Mouse (Mus musculus): ENCODE data around the gene Arl13a. TPM values are rescaled to one million over a fixed set of nuclear protein-coding genes. Genes with fewer than 3 reads are reported as not detected.

Arl13a gene
- polyA plus RNA-seq, 1 experiment from 2014 or later = not detected

- no peak for ATAC-seq
- no peaks in the 10 kb centered on the region for H3K27me3 ChIP-seq (replicated peaks; ENCODE audit: control insufficient read depth, insufficient read depth, low read length)
- H3K36me3 ChIP-seq (ENCODE audit: control insufficient read depth, insufficient read depth, low read length) = no peaks in the 10 kb centered on the region
- no peak overlapping the region for H3K27ac ChIP-seq (ENCODE audit: low read length)
- H3K9ac ChIP-seq (ENCODE audit: low read depth, low read length) = no peak overlapping the region
- H3K4me2 ChIP-seq (ENCODE audit: low read depth, low read length) = no peak overlapping the region
- H3K4me1 ChIP-seq (ENCODE audit: control insufficient read depth, insufficient read depth, low read length) = no peaks in the 10 kb centered on the region
- 100% methylated on average over 1 of the region's 1 CpGs for WGBS
- no peak overlapping the region for H3K4me3 ChIP-seq (ENCODE audit: low read length)
- H3K9me3 ChIP-seq (ENCODE audit: control insufficient read depth, low read length) = no peaks in the 10 kb centered on the region
These were observed 12.6 kb upstream of the Arl13a start for GRCm38 (mm10) chrX:134174699-134175098.

- no peak for ATAC-seq
- Histone ChIP-seq H3K4me2 (ENCODE audit: low read depth, low read length) (no peak overlapping the region), H3K9me3 (ENCODE audit: control insufficient read depth, low read length) (no peaks in the 10 kb centered on the region), H3K4me1 (ENCODE audit: control insufficient read depth, insufficient read depth, low read length) (no peaks in the 10 kb centered on the region), H3K27ac (ENCODE audit: low read length) (no peak overlapping the region), H3K36me3 (ENCODE audit: control insufficient read depth, insufficient read depth, low read length) (no peaks in the 10 kb centered on the region), H3K27me3 (replicated peaks; ENCODE audit: control insufficient read depth, insufficient read depth, low read length) (no peaks in the 10 kb centered on the region), H3K4me3 (ENCODE audit: low read length) (no peak overlapping the region), H3K9ac (ENCODE audit: low read depth, low read length) (no peak overlapping the region)
- WGBS = 56% methylated on average over 2 of the region's 2 CpGs
These were observed 21.2 kb downstream of the Arl13a start for GRCm38 (mm10) chrX:134208491-134208890.

- Histone ChIP-seq H3K27ac (ENCODE audit: low read length) (no peak overlapping the region), H3K9me3 (ENCODE audit: control insufficient read depth, low read length) (no peaks in the 10 kb centered on the region), H3K36me3 (ENCODE audit: control insufficient read depth, insufficient read depth, low read length) (no peaks in the 10 kb centered on the region), H3K9ac (ENCODE audit: low read depth, low read length) (no peak overlapping the region), H3K4me2 (ENCODE audit: low read depth, low read length) (no peak overlapping the region), H3K4me3 (ENCODE audit: low read length) (no peak overlapping the region), H3K27me3 (replicated peaks; ENCODE audit: control insufficient read depth, insufficient read depth, low read length) (no peaks in the 10 kb centered on the region), H3K4me1 (ENCODE audit: control insufficient read depth, insufficient read depth, low read length) (no peaks in the 10 kb centered on the region)
- WGBS = 86% methylated on average over 7 of the region's 7 CpGs
- no peak for ATAC-seq
These were observed 23.9 kb downstream of the Arl13a start for GRCm38 (mm10) chrX:134211151-134211642.

- no peaks in the 10 kb centered on the region for H3K4me1 ChIP-seq (ENCODE audit: control insufficient read depth, insufficient read depth, low read length)
- H3K9ac ChIP-seq (ENCODE audit: low read depth, low read length) = no peak overlapping the region
- no peaks in the 10 kb centered on the region for H3K27me3 ChIP-seq (replicated peaks; ENCODE audit: control insufficient read depth, insufficient read depth, low read length)
- WGBS = 76% methylated on average over 4 of the region's 4 CpGs
- H3K4me2 ChIP-seq (ENCODE audit: low read depth, low read length) = no peak overlapping the region
- no peaks in the 10 kb centered on the region for H3K36me3 ChIP-seq (ENCODE audit: control insufficient read depth, insufficient read depth, low read length)
- no peak for ATAC-seq
- H3K4me3 ChIP-seq (ENCODE audit: low read length) = no peak overlapping the region
- no peaks in the 10 kb centered on the region for H3K9me3 ChIP-seq (ENCODE audit: control insufficient read depth, low read length)
- H3K27ac ChIP-seq (ENCODE audit: low read length) = no peak overlapping the region
These were observed 30.9 kb downstream of the Arl13a start for GRCm38 (mm10) chrX:134218161-134218560.

- ATAC-seq = no peak
- no peak overlapping the region for H3K9ac ChIP-seq (ENCODE audit: low read depth, low read length)
- no peaks in the 10 kb centered on the region for H3K9me3 ChIP-seq (ENCODE audit: control insufficient read depth, low read length)
- no peak overlapping the region for H3K27ac ChIP-seq (ENCODE audit: low read length)
- no peak overlapping the region for H3K4me2 ChIP-seq (ENCODE audit: low read depth, low read length)
- no peaks in the 10 kb centered on the region for H3K4me1 ChIP-seq (ENCODE audit: control insufficient read depth, insufficient read depth, low read length)
- H3K4me3 ChIP-seq (ENCODE audit: low read length) = no peak overlapping the region
- H3K36me3 ChIP-seq (ENCODE audit: control insufficient read depth, insufficient read depth, low read length) = no peaks in the 10 kb centered on the region
- 64% methylated on average over 3 of the region's 3 CpGs for whole genome bisulfite sequencing
- H3K27me3 ChIP-seq (replicated peaks; ENCODE audit: control insufficient read depth, insufficient read depth, low read length) = no peaks in the 10 kb centered on the region
These were observed 33.3 kb downstream of the Arl13a start for GRCm38 (mm10) chrX:134220618-134221017.

- Histone ChIP-seq H3K36me3 (ENCODE audit: control insufficient read depth, insufficient read depth, low read length) (no peaks in the 10 kb centered on the region), H3K4me2 (ENCODE audit: low read depth, low read length) (no peak within 1 kb of the TSS), H3K27me3 (replicated peaks; ENCODE audit: control insufficient read depth, insufficient read depth, low read length) (no peaks in the 10 kb centered on the region), H3K27ac (ENCODE audit: low read length) (no peak within 1 kb of the TSS), H3K9me3 (ENCODE audit: control insufficient read depth, low read length) (no peaks in the 10 kb centered on the region), H3K9ac (ENCODE audit: low read depth, low read length) (no peak within 1 kb of the TSS), H3K4me1 (ENCODE audit: control insufficient read depth, insufficient read depth, low read length) (no peaks in the 10 kb centered on the region), H3K4me3 (ENCODE audit: low read length) (no peak within 1 kb of the TSS)
- no peak for ATAC-seq
- WGBS = 66% methylated on average over 4 of the region's 4 CpGs
These were observed 34.6 kb downstream of the Arl13a start, which contains the start of gene Nox1 for GRCm38 (mm10) chrX:134221856-134222255. TSS of gene Nox1 (minus strand) at chrX:134221956.

GRCm38 (mm10) chrX:134233048-134233447 lies 45.7 kb downstream of the Arl13a start:
- no peak overlapping the region for H3K4me2 ChIP-seq (ENCODE audit: low read depth, low read length)
- no peak overlapping the region for H3K4me3 ChIP-seq (ENCODE audit: low read length)
- no peaks in the 10 kb centered on the region for H3K36me3 ChIP-seq (ENCODE audit: control insufficient read depth, insufficient read depth, low read length)
- no peak for ATAC-seq
- no peaks in the 10 kb centered on the region for H3K27me3 ChIP-seq (replicated peaks; ENCODE audit: control insufficient read depth, insufficient read depth, low read length)
- no peaks in the 10 kb centered on the region for H3K9me3 ChIP-seq (ENCODE audit: control insufficient read depth, low read length)
- H3K27ac ChIP-seq (ENCODE audit: low read length) = no peak overlapping the region
- no peaks in the 10 kb centered on the region for H3K4me1 ChIP-seq (ENCODE audit: control insufficient read depth, insufficient read depth, low read length)
- WGBS = 89% methylated on average over 1 of the region's 1 CpGs
- H3K9ac ChIP-seq (ENCODE audit: low read depth, low read length) = no peak overlapping the region

GRCm38 (mm10) chrX:134238266-134238665 lies 51.0 kb downstream of the Arl13a start:
- no peaks in the 10 kb centered on the region for H3K9me3 ChIP-seq (ENCODE audit: control insufficient read depth, low read length)
- H3K4me3 ChIP-seq (ENCODE audit: low read length) = no peak overlapping the region
- no peaks in the 10 kb centered on the region for H3K27me3 ChIP-seq (replicated peaks; ENCODE audit: control insufficient read depth, insufficient read depth, low read length)
- no peaks in the 10 kb centered on the region for H3K36me3 ChIP-seq (ENCODE audit: control insufficient read depth, insufficient read depth, low read length)
- no peak overlapping the region for H3K4me2 ChIP-seq (ENCODE audit: low read depth, low read length)
- no peak overlapping the region for H3K9ac ChIP-seq (ENCODE audit: low read depth, low read length)
- 88% methylated on average over 10 of the region's 10 CpGs for WGBS
- ATAC-seq = no peak
- no peaks in the 10 kb centered on the region for H3K4me1 ChIP-seq (ENCODE audit: control insufficient read depth, insufficient read depth, low read length)
- H3K27ac ChIP-seq (ENCODE audit: low read length) = no peak overlapping the region

GRCm38 (mm10) chrX:134245946-134246345 lies 58.6 kb downstream of the Arl13a start:
- no peak overlapping the region for H3K9ac ChIP-seq (ENCODE audit: low read depth, low read length)
- H3K4me3 ChIP-seq (ENCODE audit: low read length) = no peak overlapping the region

GRCm38 (mm10) chrX:134248202-134248601 lies 60.9 kb downstream of the Arl13a start:
- Histone ChIP-seq H3K4me1 (ENCODE audit: control insufficient read depth, insufficient read depth, low read length) (no peaks in the 10 kb centered on the region), H3K27ac (ENCODE audit: low read length) (no peak overlapping the region)

More at GRCm38 (mm10) chrX:134245946-134246345, 58.6 kb downstream of the Arl13a start:
- Histone ChIP-seq H3K27me3 (replicated peaks; ENCODE audit: control insufficient read depth, insufficient read depth, low read length) (no peaks in the 10 kb centered on the region), H3K4me1 (ENCODE audit: control insufficient read depth, insufficient read depth, low read length) (no peaks in the 10 kb centered on the region), H3K36me3 (ENCODE audit: control insufficient read depth, insufficient read depth, low read length) (no peaks in the 10 kb centered on the region), H3K27ac (ENCODE audit: low read length) (no peak overlapping the region), H3K4me2 (ENCODE audit: low read depth, low read length) (no peak overlapping the region), H3K9me3 (ENCODE audit: control insufficient read depth, low read length) (no peaks in the 10 kb centered on the region)
- WGBS = 84% methylated on average over 10 of the region's 10 CpGs
- no peak for ATAC-seq

More at GRCm38 (mm10) chrX:134248202-134248601, 60.9 kb downstream of the Arl13a start:
- ATAC-seq = no peak
- 52% methylated on average over 2 of the region's 2 CpGs for WGBS
- no peak overlapping the region for H3K4me2 ChIP-seq (ENCODE audit: low read depth, low read length)
- H3K9ac ChIP-seq (ENCODE audit: low read depth, low read length) = no peak overlapping the region
- no peaks in the 10 kb centered on the region for H3K9me3 ChIP-seq (ENCODE audit: control insufficient read depth, low read length)
- H3K27me3 ChIP-seq (replicated peaks; ENCODE audit: control insufficient read depth, insufficient read depth, low read length) = no peaks in the 10 kb centered on the region
- H3K36me3 ChIP-seq (ENCODE audit: control insufficient read depth, insufficient read depth, low read length) = no peaks in the 10 kb centered on the region
- H3K4me3 ChIP-seq (ENCODE audit: low read length) = no peak overlapping the region

Measured in intestine, embryonic 16.5 days (tissue).